In the genomic region with DNA sequence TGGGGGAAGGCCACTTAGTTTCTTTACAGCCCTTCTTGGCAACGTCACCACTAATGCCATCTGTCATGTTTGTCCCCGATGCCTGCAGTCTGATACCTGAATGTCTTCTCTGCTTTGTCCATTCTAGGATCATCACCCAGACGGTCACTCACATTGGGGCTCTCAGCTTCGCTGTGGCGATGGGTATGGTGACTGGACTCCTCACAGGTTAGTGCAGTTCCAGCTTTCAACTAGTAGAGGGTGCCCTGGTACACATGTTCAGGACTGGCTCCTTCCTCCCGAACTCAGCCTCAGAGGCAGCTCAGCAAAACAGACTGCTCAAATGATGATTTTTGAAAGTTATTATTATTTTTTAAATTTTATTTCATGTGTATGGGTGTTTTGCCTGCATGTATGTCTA, we compare ENCODE assay signal across 9 mouse cellular contexts. TPM values are rescaled to one million over a fixed set of nuclear protein-coding genes. Genes with fewer than 3 reads are reported as not detected.
A peak's percentile ranks its signal among the peaks of the same experiment; 100 is the strongest.
DNase-seq lines count a peak whose midpoint lies in the region; ATAC-seq and TF ChIP-seq lines count a peak whose summit lies in the region.
"Had no signal": no experiment of that assay in that cellular context is flagged by ENCODE, and none has a peak within 500 bp of the region (broad histone marks: within the 10 kb centered on the region; RNA-seq: fewer than 3 reads in every experiment).

No protein-coding gene starts in this region.

- 76% methylated on average over 6 of the region's 6 CpGs for WGBS in heart, embryonic 10.5 days
- WGBS in cerebellum, adult 2 months: 8% methylated on average over 6 of the region's 6 CpGs
- WGBS in hindbrain, embryonic 11.5 days: 88% methylated on average over 6 of the region's 6 CpGs

- peak; percentile 52; the same call in 1 of the 2 replicates for TF ChIP-seq CTCF in cerebellum, adult 2 months (IDR thresholded peaks at IDR 0.05; ENCODE audit: borderline replicate concordance, insufficient read depth, low read depth, low read length)

- H3K9ac ChIP-seq in hindbrain, embryonic 11.5 days (ENCODE audit: low read depth, low read length): no peak overlapping the region
- H3K9ac ChIP-seq: midbrain, embryonic 12.5 days had no signal

- no peak for TF ChIP-seq POLR2A in cerebellum, adult 2 months (IDR thresholded peaks at IDR 0.05; ENCODE audit: borderline replicate concordance, insufficient read depth, low read length)

- H3K9me3 ChIP-seq in heart, embryonic 10.5 days: no peaks in the 10 kb centered on the region
- no peaks in the 10 kb centered on the region for H3K9me3 ChIP-seq in hindbrain, embryonic 11.5 days (ENCODE audit: control insufficient read depth, low read length)
- H3K9me3 ChIP-seq: midbrain, embryonic 12.5 days had no signal

- H3K4me1 ChIP-seq in heart, embryonic 10.5 days: no peaks in the 10 kb centered on the region
- peaks cover 3% of the 10 kb centered on the region; the same call in 1 of the 2 replicates for H3K4me1 ChIP-seq in cerebellum, adult 2 months (ENCODE audit: control insufficient read depth, insufficient read depth, low read length)
- H3K4me1 ChIP-seq in hindbrain, embryonic 11.5 days (replicated peaks; ENCODE audit: control insufficient read depth, insufficient read depth, low read length): no peaks in the 10 kb centered on the region

- DNase-seq in heart, adult 11 months: peak; percentile 92
- no peak for DNase-seq in heart, embryonic 10.5 days (ENCODE audit: low spot score)
- DNase-seq in A20 (ENCODE audit: low read depth, low spot score): peak; percentile 22
- peak; percentile 71 to 79 for DNase-seq in cerebellum, adult 2 months
- DNase-seq in kidney, adult 9 months: peak; percentile 74
- DNase-seq in lung, postnatal 4 days: peak; percentile 42 to 72
- DNase-seq in embryo, embryonic 9.5 days (ENCODE audit: extremely low spot score): no peak
- DNase-seq in hindbrain, embryonic 11.5 days (ENCODE audit: low spot score): no peak

- H3K27ac ChIP-seq in heart, embryonic 10.5 days: no peak overlapping the region
- no peak overlapping the region for H3K27ac ChIP-seq in cerebellum, adult 2 months (ENCODE audit: insufficient read depth, low read length)
- H3K27ac ChIP-seq in hindbrain, embryonic 11.5 days (ENCODE audit: low read depth, low read length): no peak overlapping the region
- H3K27ac ChIP-seq: midbrain, embryonic 12.5 days had no signal

- no peak for ATAC-seq in hindbrain, embryonic 11.5 days (ENCODE audit: low FRiP score)

- H3K27me3 ChIP-seq in heart, embryonic 10.5 days (ENCODE audit: insufficient read depth, poor library complexity, severe bottlenecking): no peaks in the 10 kb centered on the region
- H3K27me3 ChIP-seq in cerebellum, adult 2 months (ENCODE audit: control insufficient read depth, insufficient read depth, low read length): no peaks in the 10 kb centered on the region
- no peaks in the 10 kb centered on the region for H3K27me3 ChIP-seq in hindbrain, embryonic 11.5 days (ENCODE audit: control insufficient read depth, insufficient read depth, low read length)
- H3K27me3 ChIP-seq: midbrain, embryonic 12.5 days had no signal

- H3K4me3 ChIP-seq in heart, embryonic 10.5 days: no peak overlapping the region
- no peak overlapping the region for H3K4me3 ChIP-seq in cerebellum, adult 2 months (replicated peaks; ENCODE audit: insufficient read depth, low read depth, low read length)
- no peak overlapping the region for H3K4me3 ChIP-seq in hindbrain, embryonic 11.5 days (ENCODE audit: low read depth, low read length)
- H3K4me3 ChIP-seq: midbrain, embryonic 12.5 days had no signal

- H3K36me3 ChIP-seq in heart, embryonic 10.5 days: peaks cover 24% of the 10 kb centered on the region
- H3K36me3 ChIP-seq in hindbrain, embryonic 11.5 days (ENCODE audit: control insufficient read depth, insufficient read depth, low read length): no peaks in the 10 kb centered on the region

- H3K4me2 ChIP-seq in hindbrain, embryonic 11.5 days (replicated peaks; ENCODE audit: low read depth, low read length): no peak overlapping the region
- H3K4me2 ChIP-seq: midbrain, embryonic 12.5 days had no signal

RNA-seq across cellular contexts. Expression of a gene that starts 22.7 kb away (rescaled TPM):
- 129 and 131 TPM in 2 replicates for polyA plus RNA-seq in heart, embryonic 10.5 days (2016; fragmentation: Nextera tagmentation; extraction: Ambion mirVana)
- polyA plus RNA-seq in cerebellum, adult 2 months (2012; rRNA removed): 105 and 111 TPM in 2 replicates
- 153 and 167 TPM in 2 replicates for polyA plus RNA-seq in hindbrain, embryonic 11.5 days (2014; fragmentation: Nextera tagmentation; extraction: Ambion mirVana)

RNA-seq across cellular contexts. Expression of a gene that starts 27.8 kb away (rescaled TPM):
- polyA plus RNA-seq in heart, embryonic 10.5 days (2016; fragmentation: Nextera tagmentation; extraction: Ambion mirVana): 24.2 and 38.7 TPM in 2 replicates
- 1.0 and 1.1 TPM in 2 replicates for polyA plus RNA-seq in cerebellum, adult 2 months (2012; rRNA removed)
- polyA plus RNA-seq in hindbrain, embryonic 11.5 days (2014; fragmentation: Nextera tagmentation; extraction: Ambion mirVana): 15.1 and 19.4 TPM in 2 replicates

RNA-seq across cellular contexts. Expression of a gene that starts 31.3 kb away (rescaled TPM):
- polyA plus RNA-seq in heart, embryonic 10.5 days (2016; fragmentation: Nextera tagmentation; extraction: Ambion mirVana): 329 and 376 TPM in 2 replicates
- 478 and 508 TPM in 2 replicates for polyA plus RNA-seq in cerebellum, adult 2 months (2012; rRNA removed)
- polyA plus RNA-seq in hindbrain, embryonic 11.5 days (2014; fragmentation: Nextera tagmentation; extraction: Ambion mirVana): 382 and 434 TPM in 2 replicates

RNA-seq across cellular contexts. Expression of a gene that starts 38.6 kb away (rescaled TPM):
- polyA plus RNA-seq in heart, embryonic 10.5 days (2016; fragmentation: Nextera tagmentation; extraction: Ambion mirVana): 52.3 and 63.0 TPM in 2 replicates
- polyA plus RNA-seq in cerebellum, adult 2 months (2012; rRNA removed): 95.4 and 99.7 TPM in 2 replicates
- 77.6 and 80.3 TPM in 2 replicates for polyA plus RNA-seq in hindbrain, embryonic 11.5 days (2014; fragmentation: Nextera tagmentation; extraction: Ambion mirVana)

RNA-seq across cellular contexts. Expression of a gene that starts 39.0 kb away (rescaled TPM):
- 21.7 and 31.4 TPM in 2 replicates for polyA plus RNA-seq in heart, embryonic 10.5 days (2016; fragmentation: Nextera tagmentation; extraction: Ambion mirVana)
- 46.4 and 47.7 TPM in 2 replicates for polyA plus RNA-seq in cerebellum, adult 2 months (2012; rRNA removed)
- polyA plus RNA-seq in hindbrain, embryonic 11.5 days (2014; fragmentation: Nextera tagmentation; extraction: Ambion mirVana): 59.0 and 73.1 TPM in 2 replicates

Comparison
In these comparisons a context has a peak if more than half of its experiments do, and no peak if none do; other contexts are left out.
1. DNase-seq: peak in heart, adult 11 months (single experiment), A20 (single experiment), cerebellum, adult 2 months (2 of 2), kidney, adult 9 months (single experiment) and lung, postnatal 4 days (2 of 2); none in heart, embryonic 10.5 days (single experiment), embryo, embryonic 9.5 days (single experiment) and hindbrain, embryonic 11.5 days (single experiment).